Mouse (Mus musculus) CH12.LX (cell line): Measurements from ENCODE around the gene Slc16a4.

ENCODE experiments used
- CTCF ChIP-seq, 2 experiments: IDR thresholded peaks in 1 of 2; conservative IDR thresholded peaks in 1 of 2; 2 replicates each; pipeline ENCODE4 v1.5.1; 2011 to 2012; ENCODE audit warnings: low read depth in 2 of 2, low read length in 2 of 2, improper control_type of control experiment in 1 of 2, inconsistent platforms in 1 of 2, mild to moderate bottlenecking in 1 of 2, moderate library complexity in 1 of 2
- NELFE ChIP-seq: IDR thresholded peaks from 2 replicates; pipeline ENCODE4 v1.6.1; 2011; ENCODE audit warnings: low read depth, low read length, improper control_type of control experiment
- POLR2A ChIP-seq: IDR thresholded peaks from 2 replicates; pipeline ENCODE4 v1.6.1; 2011; ENCODE audit warnings: low read depth, mild to moderate bottlenecking, improper control_type of control experiment, low read length
- RAD21 ChIP-seq: IDR thresholded peaks from 2 replicates; pipeline ENCODE4 v1.6.1; 2011; ENCODE audit warnings: low read depth, mild to moderate bottlenecking, low read length, improper control_type of control experiment, moderate library complexity
- TCF12 ChIP-seq: IDR thresholded peaks from 2 replicates; pipeline ENCODE4 v1.6.1; 2014; ENCODE audit warnings: low read depth, mild to moderate bottlenecking, inconsistent platforms, low read length, improper control_type of control experiment
- USF2 ChIP-seq: conservative IDR thresholded peaks from 2 replicates; pipeline ENCODE4 v1.6.1; 2011; ENCODE audit warnings: low read depth, low read length, improper control_type of control experiment

- TF ChIP-seq TCF12 = peak; percentile 95
- peak; percentile 90 for TF ChIP-seq USF2
- TF ChIP-seq POLR2A = peak; percentile 91
- no peak for TF ChIP-seq CTCF (conservative IDR thresholded peaks at IDR 0.05 in 1 of 2, IDR thresholded peaks at IDR 0.05 in 1 of 2; ENCODE audit: low read depth in 2 of 2, low read length in 2 of 2)
- TF ChIP-seq NELFE = peak; percentile 81
- no peak for TF ChIP-seq RAD21
Observed at GRCm38 (mm10) chr3:107332960-107333380, 41.9 kb downstream of the Slc16a4 start.
